Mouse (Mus musculus) embryonic facial prominence, embryonic 12.5 days (tissue): ENCODE measurements around the gene Agap3. TPM values are rescaled to one million over a fixed set of nuclear protein-coding genes. Genes with fewer than 3 reads are reported as not detected.

Source experiments
- ATAC-seq: fragments of 200-750 bp; cut with Nextera tagmentation; 2 replicates; pipeline ENCODE4 v1.8.0; 2017; ENCODE audit not compliant: insufficient number of reproducible peaks, insufficient read depth, low FRiP score, low TSS enrichment
- H3K27ac ChIP-seq: fragments of 300-500 bp; sonication (generic); 2 replicates; pipeline ENCODE4 v1.5.1; 2016; ENCODE audit warnings: mild to moderate bottlenecking
- H3K27me3 ChIP-seq: fragments of 300-500 bp; sonication (generic); 2 replicates; pipeline ENCODE4 v1.6.1; 2016; ENCODE audit warnings: mild to moderate bottlenecking, moderate library complexity
- H3K36me3 ChIP-seq: fragments of 300-500 bp; sonication (generic); 2 replicates; pipeline ENCODE4 v1.6.1; 2016; ENCODE audit warnings: mild to moderate bottlenecking
- H3K4me1 ChIP-seq: fragments of 300-500 bp; sonication (generic); 2 replicates; pipeline ENCODE4 v1.6.1; 2016
- H3K4me2 ChIP-seq: fragments of 300-500 bp; sonication (generic); replicated peaks from 2 replicates; pipeline ENCODE4 v1.6.1; 2016; ENCODE audit warnings: mild to moderate bottlenecking, moderate library complexity
- H3K4me3 ChIP-seq: fragments of 300-500 bp; sonication (generic); 2 replicates; pipeline ENCODE4 v1.5.1; 2016; ENCODE audit warnings: mild to moderate bottlenecking
- H3K9ac ChIP-seq: fragments of 300-500 bp; sonication (generic); 2 replicates; pipeline ENCODE4 v1.6.1; 2016; ENCODE audit warnings: mild to moderate bottlenecking, moderate library complexity
- H3K9me3 ChIP-seq: fragments of 300-500 bp; sonication (generic); 2 replicates; pipeline ENCODE4 v1.6.1; 2016; ENCODE audit warnings: mild to moderate bottlenecking, moderate library complexity
- WGBS: fragments of 180-500 bp; shearing (Covaris S2); methylation state at CpG from one replicate; pipeline ENCODE4 v1.1.7; 2016; 5-methylcytosine and 5-hydroxymethylcytosine counted together
- polyA plus RNA-seq: library from polyadenylated mRNA; unstranded; fragments of >200 nt; fragmentation: Nextera tagmentation; extraction: Ambion mirVana; gene quantifications from 2 replicates; pipeline ENCODE4 v1.2.1, GENCODE M21; 2016

Agap3 gene
- polyA plus RNA-seq, 1 experiment from 2014 or later = 52.4 TPM

GRCm38 (mm10) chr5:24423129-24424003 lies 28.6 kb upstream of the Agap3 start, which contains the start of the genes Cdk5 and Slc4a2:
Gene Cdk5 (minus strand): TSS chr5:24423530.
Gene Slc4a2 (plus strand): TSS chr5:24423837.
- peak within 1 kb of the TSS; percentile 92 for H3K27ac ChIP-seq
- peaks cover 41% of the 10 kb centered on the region for H3K4me1 ChIP-seq
- peak; percentile 93 for ATAC-seq
- H3K27me3 ChIP-seq = no peaks in the 10 kb centered on the region
- H3K9me3 ChIP-seq = no peaks in the 10 kb centered on the region
- H3K4me2 ChIP-seq = peak within 1 kb of the TSS; percentile 68
- under 1% methylated on average over 46 of the region's 46 CpGs for WGBS
- H3K4me3 ChIP-seq = peak within 1 kb of the TSS; percentile 54
- peaks cover 27% of the 10 kb centered on the region for H3K36me3 ChIP-seq
- H3K9ac ChIP-seq = peak within 1 kb of the TSS; percentile 66

GRCm38 (mm10) chr5:24424004-24424781 lies 27.8 kb upstream of the Agap3 start:
- Histone ChIP-seq H3K27me3 (no peaks in the 10 kb centered on the region), H3K4me2 (peak overlapping the region; percentile 68), H3K9me3 (no peaks in the 10 kb centered on the region), H3K4me1 (peaks cover 47% of the 10 kb centered on the region), H3K27ac (peak overlapping the region; percentile 92), H3K9ac (peak overlapping the region; percentile 66), H3K4me3 (peak overlapping the region; percentile 54), H3K36me3 (peaks cover 20% of the 10 kb centered on the region)
- no peak for ATAC-seq
- 12% methylated on average over 21 of the region's 21 CpGs for WGBS

GRCm38 (mm10) chr5:24424861-24425411 lies 27.0 kb upstream of the Agap3 start:
- Histone ChIP-seq H3K36me3 (peaks cover 19% of the 10 kb centered on the region), H3K4me3 (peak overlapping the region; percentile 54), H3K9ac (peak overlapping the region; percentile 55), H3K27me3 (no peaks in the 10 kb centered on the region), H3K27ac (peak overlapping the region; percentile 82), H3K9me3 (no peaks in the 10 kb centered on the region), H3K4me2 (peak overlapping the region; percentile 68), H3K4me1 (peaks cover 47% of the 10 kb centered on the region)
- no peak for ATAC-seq
- WGBS = under 1% methylated on average over 58 of the region's 60 CpGs

GRCm38 (mm10) chr5:24425421-24426036 lies 26.4 kb upstream of the Agap3 start:
- H3K36me3 ChIP-seq = peaks cover 19% of the 10 kb centered on the region
- no peaks in the 10 kb centered on the region for H3K27me3 ChIP-seq
- H3K9me3 ChIP-seq = no peaks in the 10 kb centered on the region
- ATAC-seq = no peak
- 0% methylated on average over 24 of the region's 30 CpGs for WGBS
- H3K9ac ChIP-seq = peak overlapping the region; percentile 55
- peak overlapping the region; percentile 54 for H3K4me3 ChIP-seq
- peak overlapping the region; percentile 82 for H3K27ac ChIP-seq
- H3K4me1 ChIP-seq = peaks cover 47% of the 10 kb centered on the region
- H3K4me2 ChIP-seq = peak overlapping the region; percentile 68

- ATAC-seq = no peak
- 1% methylated on average over 10 of the region's 10 CpGs for WGBS
- Histone ChIP-seq H3K4me2 (peak overlapping the region; percentile 68), H3K9me3 (no peaks in the 10 kb centered on the region), H3K4me3 (peak overlapping the region; percentile 54), H3K36me3 (peaks cover 19% of the 10 kb centered on the region), H3K27ac (no peak overlapping the region; the same call in 1 of the 2 replicates), H3K4me1 (peaks cover 47% of the 10 kb centered on the region), H3K9ac (peak overlapping the region; percentile 55), H3K27me3 (no peaks in the 10 kb centered on the region)
Measured at GRCm38 (mm10) chr5:24426037-24426432, 25.9 kb upstream of the Agap3 start.

- no peaks in the 10 kb centered on the region for H3K27me3 ChIP-seq
- 6% methylated on average over 9 of the region's 9 CpGs for WGBS
- H3K4me2 ChIP-seq = peak overlapping the region; percentile 68
- peak overlapping the region; percentile 55; the same call in 1 of the 2 replicates for H3K9ac ChIP-seq
- peak overlapping the region; percentile 54 for H3K4me3 ChIP-seq
- peaks cover 23% of the 10 kb centered on the region for H3K36me3 ChIP-seq
- H3K4me1 ChIP-seq = peaks cover 47% of the 10 kb centered on the region
- H3K9me3 ChIP-seq = no peaks in the 10 kb centered on the region
- H3K27ac ChIP-seq = no peak overlapping the region; the same call in 1 of the 2 replicates
- no peak for ATAC-seq
Measured at GRCm38 (mm10) chr5:24426556-24427284, 25.3 kb upstream of the Agap3 start.

GRCm38 (mm10) chr5:24427285-24427633 lies 24.7 kb upstream of the Agap3 start:
- 11% methylated on average over 12 of the region's 12 CpGs for WGBS

GRCm38 (mm10) chr5:24427981-24428402 lies 24.0 kb upstream of the Agap3 start:
- H3K4me2 ChIP-seq = peak overlapping the region; percentile 68
- no peaks in the 10 kb centered on the region for H3K9me3 ChIP-seq
- no peaks in the 10 kb centered on the region for H3K27me3 ChIP-seq
- H3K9ac ChIP-seq = no peak overlapping the region
- ATAC-seq = no peak
- 0 out of 2 replicates have a peak overlapping the region, but pooled peaks have one; percentile 10 for H3K4me3 ChIP-seq
- peaks cover 36% of the 10 kb centered on the region for H3K36me3 ChIP-seq
- H3K27ac ChIP-seq = no peak overlapping the region
- H3K4me1 ChIP-seq = peaks cover 40% of the 10 kb centered on the region
- WGBS = 6% methylated on average over 15 of the region's 15 CpGs

More at GRCm38 (mm10) chr5:24427285-24427633, 24.7 kb upstream of the Agap3 start:
- 0 out of 2 replicates have a peak overlapping the region, but pooled peaks have one; percentile 55 for H3K9ac ChIP-seq
- no peak overlapping the region; the same call in 1 of the 2 replicates for H3K27ac ChIP-seq
- peaks cover 46% of the 10 kb centered on the region for H3K4me1 ChIP-seq
- no peak overlapping the region for H3K4me3 ChIP-seq
- peak overlapping the region; percentile 68 for H3K4me2 ChIP-seq
- no peaks in the 10 kb centered on the region for H3K9me3 ChIP-seq
- no peak for ATAC-seq
- peaks cover 29% of the 10 kb centered on the region for H3K36me3 ChIP-seq
- H3K27me3 ChIP-seq = no peaks in the 10 kb centered on the region

- ATAC-seq = no peak
- peak overlapping the region; percentile 68 for H3K4me2 ChIP-seq
- peaks cover 40% of the 10 kb centered on the region for H3K4me1 ChIP-seq
- no peaks in the 10 kb centered on the region for H3K27me3 ChIP-seq
- no peak overlapping the region for H3K27ac ChIP-seq
- H3K36me3 ChIP-seq = peaks cover 42% of the 10 kb centered on the region
- H3K4me3 ChIP-seq = no peak overlapping the region
- WGBS = 12% methylated on average over 9 of the region's 9 CpGs
- H3K9ac ChIP-seq = no peak overlapping the region
- H3K9me3 ChIP-seq = no peaks in the 10 kb centered on the region
Measured at GRCm38 (mm10) chr5:24428596-24428995, 23.4 kb upstream of the Agap3 start.

- no peak for ATAC-seq
- H3K4me1 ChIP-seq = peaks cover under 1% of the 10 kb centered on the region
- WGBS = 84% methylated on average over 8 of the region's 8 CpGs
- H3K27me3 ChIP-seq = no peaks in the 10 kb centered on the region
- H3K36me3 ChIP-seq = peaks cover 89% of the 10 kb centered on the region
- H3K9me3 ChIP-seq = no peaks in the 10 kb centered on the region
- no peak overlapping the region for H3K4me3 ChIP-seq
- no peak overlapping the region for H3K4me2 ChIP-seq
- H3K9ac ChIP-seq = no peak overlapping the region
- H3K27ac ChIP-seq = no peak overlapping the region
Measured at GRCm38 (mm10) chr5:24433993-24434392, 18.0 kb upstream of the Agap3 start.
